Mouse (Mus musculus): ENCODE data around the gene Vwa7. TPM values are rescaled to one million over a fixed set of nuclear protein-coding genes. Genes with fewer than 3 reads are reported as not detected.

Vwa7 gene
- polyA plus RNA-seq, 1 experiment: 0.05 TPM

DNA sequence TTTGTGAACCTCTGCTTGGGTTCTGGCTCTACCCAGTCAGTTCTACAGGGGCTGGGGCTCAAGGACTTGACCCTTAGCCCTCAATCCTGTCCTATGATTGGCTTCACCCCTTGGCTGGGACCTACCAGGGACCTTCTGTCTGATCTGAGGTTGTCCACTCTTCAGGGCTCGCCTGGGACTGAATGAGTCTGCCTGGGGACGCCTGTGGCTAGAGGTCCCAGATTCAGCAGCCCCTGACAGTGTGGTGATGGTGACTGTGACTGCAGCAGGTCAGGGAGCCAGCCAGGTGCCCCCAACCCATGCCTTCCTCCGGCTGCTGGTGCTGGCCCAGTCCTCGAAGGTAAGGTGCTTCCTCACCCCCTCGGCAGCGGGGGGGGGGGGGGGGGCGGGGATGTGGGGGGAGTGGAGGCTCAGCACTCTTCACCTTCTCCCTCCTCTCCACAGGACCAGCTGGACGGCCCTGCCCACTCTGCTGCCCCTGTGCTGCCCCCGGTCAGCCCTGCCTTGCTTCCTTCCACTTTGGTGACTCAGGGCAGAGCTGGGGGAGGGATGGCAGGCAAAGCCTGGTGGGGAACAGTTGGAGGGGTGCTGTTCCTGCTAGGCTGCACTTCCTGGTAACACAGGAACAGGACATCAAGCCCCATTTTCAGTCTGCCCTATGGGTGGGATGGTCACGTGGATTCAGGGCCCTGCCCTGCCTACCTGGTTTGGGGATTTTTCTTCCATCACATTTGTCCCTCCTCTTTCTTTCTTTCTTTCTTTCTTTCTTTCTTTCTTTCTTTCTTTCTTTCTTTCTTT lies 8.5 kb downstream of the Vwa7 start:
- H3K79me2 ChIP-seq (ENCODE audit: control insufficient read depth, insufficient read depth): no peaks in the 10 kb centered on the region
- H3ac ChIP-seq (ENCODE audit: control insufficient read depth, insufficient read length): no peak overlapping the region
- H3K36me3 ChIP-seq (ENCODE audit: control insufficient read depth, insufficient read depth): no peaks in the 10 kb centered on the region
- no peak overlapping the region for H3K4me3 ChIP-seq
- H3K4me2 ChIP-seq (ENCODE audit: low read depth): no peak overlapping the region
- TF ChIP-seq CEBPB (IDR thresholded peaks at IDR 0.05; ENCODE audit: insufficient read depth, poor library complexity, severe bottlenecking): no peak
- TF ChIP-seq POLR2A (IDR thresholded peaks at IDR 0.05; ENCODE audit: insufficient read length, low read depth): no peak
- TF ChIP-seq USF1 (IDR thresholded peaks at IDR 0.05; ENCODE audit: low read depth): no peak
- TF ChIP-seq REST (IDR thresholded peaks at IDR 0.05; ENCODE audit: insufficient read depth, insufficient read length): no peak
- H3K27me3 ChIP-seq (ENCODE audit: control insufficient read depth, insufficient read depth, insufficient read length): no peaks in the 10 kb centered on the region

- no peak for TF ChIP-seq CEBPB (IDR thresholded peaks at IDR 0.05; ENCODE audit: insufficient read depth, poor library complexity, severe bottlenecking)
- no peak for TF ChIP-seq SRF (IDR thresholded peaks at IDR 0.05; ENCODE audit: control insufficient read depth, insufficient read length, low read depth)
- TF ChIP-seq TCF3 (IDR thresholded peaks at IDR 0.05; ENCODE audit: insufficient read length, low read depth): no peak
- no peak for TF ChIP-seq POLR2A (IDR thresholded peaks at IDR 0.05; ENCODE audit: insufficient read length, low read depth)
- TF ChIP-seq POLR2AphosphoS2 (IDR thresholded peaks at IDR 0.05; ENCODE audit: insufficient read length, low read depth): no peak
- Histone ChIP-seq H3K4me2 (ENCODE audit: low read depth) (no peak overlapping the region), H3K4me3 (no peak overlapping the region), H3K27me3 (ENCODE audit: control insufficient read depth, insufficient read depth, insufficient read length) (no peaks in the 10 kb centered on the region), H3K36me3 (ENCODE audit: control insufficient read depth, insufficient read depth) (no peaks in the 10 kb centered on the region), H3ac (ENCODE audit: control insufficient read depth, insufficient read length) (no peak overlapping the region), H3K79me2 (ENCODE audit: control insufficient read depth, insufficient read depth) (no peaks in the 10 kb centered on the region)
These were observed 9.8 kb downstream of the Vwa7 start for GRCm38 (mm10) chr17:35026206-35026605.

- no peaks in the 10 kb centered on the region for H3K27me3 ChIP-seq (ENCODE audit: control insufficient read depth, insufficient read depth, insufficient read length)
- no peaks in the 10 kb centered on the region for H3K36me3 ChIP-seq (ENCODE audit: control insufficient read depth, insufficient read depth)
- no peak within 1 kb of the TSS for H3ac ChIP-seq (ENCODE audit: control insufficient read depth, insufficient read length)
- no peaks in the 10 kb centered on the region for H3K79me2 ChIP-seq (ENCODE audit: control insufficient read depth, insufficient read depth)
- H3K4me3 ChIP-seq: no peak within 1 kb of the TSS
- H3K4me2 ChIP-seq (ENCODE audit: low read depth): no peak within 1 kb of the TSS
- no peak for TF ChIP-seq CEBPB (IDR thresholded peaks at IDR 0.05; ENCODE audit: insufficient read depth, poor library complexity, severe bottlenecking)
- TF ChIP-seq USF1 (IDR thresholded peaks at IDR 0.05; ENCODE audit: low read depth): no peak
- no peak for TF ChIP-seq E2F4 (IDR thresholded peaks at IDR 0.05; ENCODE audit: insufficient read depth)
These were observed 11.1 kb downstream of the Vwa7 start, which contains the start of gene Sapcd1 for GRCm38 (mm10) chr17:35027277-35028068. TSS of gene Sapcd1 (minus strand) at chr17:35028016.

- H3K4me2 ChIP-seq (ENCODE audit: low read depth): no peak overlapping the region
- H3K79me2 ChIP-seq (ENCODE audit: control insufficient read depth, insufficient read depth): no peaks in the 10 kb centered on the region
- TF ChIP-seq POLR2AphosphoS2 (IDR thresholded peaks at IDR 0.05; ENCODE audit: insufficient read length, low read depth): no peak
- no peak for TF ChIP-seq SRF (IDR thresholded peaks at IDR 0.05; ENCODE audit: control insufficient read depth, insufficient read length, low read depth)
- TF ChIP-seq E2F4 (IDR thresholded peaks at IDR 0.05; ENCODE audit: insufficient read depth): no peak
- no peak for TF ChIP-seq MYOG (IDR thresholded peaks at IDR 0.05; ENCODE audit: control insufficient read depth in 1 of 3, insufficient read depth in 1 of 3, insufficient read length in 2 of 3, low read depth in 2 of 3)
- no peak for TF ChIP-seq TCF3 (IDR thresholded peaks at IDR 0.05; ENCODE audit: insufficient read length, low read depth)
- H3K36me3 ChIP-seq (ENCODE audit: control insufficient read depth, insufficient read depth): no peaks in the 10 kb centered on the region
- H3ac ChIP-seq (ENCODE audit: control insufficient read depth, insufficient read length): no peak overlapping the region
- H3K27me3 ChIP-seq (ENCODE audit: control insufficient read depth, insufficient read depth, insufficient read length): no peaks in the 10 kb centered on the region
- no peak overlapping the region for H3K4me3 ChIP-seq
These were observed 11.9 kb downstream of the Vwa7 start for GRCm38 (mm10) chr17:35028315-35028714.

DNA sequence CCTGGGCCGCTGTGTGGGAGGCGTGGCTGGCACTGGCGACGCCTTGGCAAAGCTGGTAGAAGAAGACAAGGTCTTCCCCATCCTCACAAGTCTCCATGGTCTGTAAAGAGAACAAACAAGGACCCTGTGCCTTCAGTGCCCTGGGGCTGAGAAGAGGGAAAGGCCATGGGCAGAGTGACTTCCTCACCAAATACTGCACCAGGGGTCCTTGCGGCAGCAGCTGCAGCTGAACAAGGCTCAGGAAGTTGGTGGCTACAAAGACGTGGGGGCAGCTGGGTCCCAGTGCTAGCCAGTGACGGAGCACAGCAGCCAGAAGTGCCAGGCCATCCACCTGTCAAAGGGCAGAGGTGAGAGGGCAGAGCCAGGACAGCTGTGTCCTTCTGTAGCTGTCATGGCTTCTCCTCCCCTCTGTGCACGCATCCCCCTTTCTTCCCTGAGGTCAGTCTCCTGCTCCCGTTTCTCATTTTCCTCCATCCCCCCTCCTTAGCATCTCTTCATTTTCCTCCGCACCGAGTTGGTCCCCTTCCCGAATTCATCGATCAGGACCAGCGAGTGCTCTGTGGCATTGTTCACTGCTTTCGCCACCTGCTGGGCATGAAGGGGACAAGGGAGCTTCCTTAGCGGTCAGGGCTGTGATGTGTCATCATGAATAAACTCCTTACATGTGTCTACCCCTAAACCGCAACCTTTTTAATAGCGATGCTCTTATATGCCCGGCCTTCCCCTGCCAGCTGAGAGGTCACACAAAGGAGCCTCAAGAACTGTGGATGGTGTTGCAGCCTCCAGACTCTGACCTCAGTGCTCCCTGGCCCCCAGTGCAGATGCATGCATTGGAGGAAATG lies 13.5 kb downstream of the Vwa7 start:
- H3ac ChIP-seq (ENCODE audit: control insufficient read depth, insufficient read length): no peak overlapping the region
- no peaks in the 10 kb centered on the region for H3K27me3 ChIP-seq (ENCODE audit: control insufficient read depth, insufficient read depth, insufficient read length)
- no peaks in the 10 kb centered on the region for H3K79me2 ChIP-seq (ENCODE audit: control insufficient read depth, insufficient read depth)
- no peaks in the 10 kb centered on the region for H3K36me3 ChIP-seq (ENCODE audit: control insufficient read depth, insufficient read depth)
- no peak overlapping the region for H3K4me3 ChIP-seq
- peak overlapping the region; percentile 45 for H3K4me2 ChIP-seq (ENCODE audit: low read depth)
- TF ChIP-seq MYOD1 (IDR thresholded peaks at IDR 0.05; ENCODE audit: control insufficient read depth in 1 of 3, insufficient read length in 2 of 3, low read depth in 2 of 3): peak in 2 of 3 experiments; percentile 56 to 86
- no peak for TF ChIP-seq E2F4 (IDR thresholded peaks at IDR 0.05; ENCODE audit: insufficient read depth)
- TF ChIP-seq MYOG (IDR thresholded peaks at IDR 0.05; ENCODE audit: control insufficient read depth in 1 of 3, insufficient read depth in 1 of 3, insufficient read length in 2 of 3, low read depth in 2 of 3): peak in 2 of 3 experiments; percentile 75 to 80
- no peak for TF ChIP-seq MAX (IDR thresholded peaks at IDR 0.05; ENCODE audit: low read depth)
- TF ChIP-seq TCF3 (IDR thresholded peaks at IDR 0.05; ENCODE audit: insufficient read length, low read depth): no peak

All from myocyte (in vitro differentiated cells).